Mouse (Mus musculus) MEL (cell line): ENCODE results near the gene Cyp2c23. TPM values are rescaled to one million over a fixed set of nuclear protein-coding genes. Genes with fewer than 3 reads are reported as not detected.

ENCODE experiments used
- DNase-seq: peaks from one replicate; pipeline ENCODE4 v3.0.0; 2011; ENCODE audit warnings: low read depth, low spot score
- H3K27ac ChIP-seq: 2 replicates; pipeline ENCODE4 v1.5.1; 2012; ENCODE audit warnings: low read depth, mild to moderate bottlenecking, control low read depth, low read length, moderate library complexity; ENCODE audit not compliant: control insufficient read depth
- H3K27me3 ChIP-seq, 2 experiments: fragments of 150-350 bp in 1 of 2; sonication (generic) in 1 of 2; 2 replicates each; pipeline ENCODE4 v1.6.1; 2012; ENCODE audit warnings: low read length in 2 of 2, mild to moderate bottlenecking in 2 of 2, improper control_type of control experiment in 1 of 2, moderate library complexity in 1 of 2; ENCODE audit not compliant: insufficient read depth in 2 of 2, control insufficient read depth in 1 of 2
- H3K36me3 ChIP-seq, 2 experiments: 2 replicates each; pipeline ENCODE4 v1.6.1; 2012 to 2014; ENCODE audit warnings: low read length in 2 of 2, improper control_type of control experiment in 1 of 2, inconsistent platforms in 1 of 2, mild to moderate bottlenecking in 1 of 2; ENCODE audit not compliant: insufficient read depth in 2 of 2, control insufficient read depth in 1 of 2
- H3K4me1 ChIP-seq, 2 experiments: fragments of 150-350 bp in 1 of 2; sonication (generic) in 1 of 2; 2 replicates each; pipeline ENCODE4 v1.6.1; 2012; ENCODE audit warnings: low read length in 2 of 2, improper control_type of control experiment in 1 of 2, mild to moderate bottlenecking in 1 of 2; ENCODE audit not compliant: insufficient read depth in 2 of 2, control insufficient read depth in 1 of 2
- H3K4me3 ChIP-seq, 2 experiments: fragments of 150-350 bp in 1 of 2; sonication (generic) in 1 of 2; 2 replicates each; pipeline ENCODE4 v1.5.1; 2012; ENCODE audit warnings: low read depth in 2 of 2, low read length in 2 of 2, mild to moderate bottlenecking in 2 of 2, moderate library complexity in 2 of 2, control low read depth in 1 of 2, improper control_type of control experiment in 1 of 2; ENCODE audit not compliant: control insufficient read depth in 1 of 2, insufficient read depth in 1 of 2
- H3K79me2 ChIP-seq: 2 replicates; pipeline ENCODE4 v1.6.1; 2012; ENCODE audit warnings: mild to moderate bottlenecking, low read length, moderate library complexity; ENCODE audit not compliant: control insufficient read depth, poor library complexity, insufficient read depth
- H3K9ac ChIP-seq: 2 replicates; pipeline ENCODE4 v1.6.1; 2012; ENCODE audit warnings: low read depth, mild to moderate bottlenecking, control low read depth, low read length, moderate library complexity; ENCODE audit not compliant: control insufficient read depth, poor library complexity, severe bottlenecking
- H3K9me3 ChIP-seq: fragments of 150-350 bp; sonication (generic); replicated peaks from 2 replicates; pipeline ENCODE4 v1.6.1; 2012; ENCODE audit warnings: mild to moderate bottlenecking, low read length, improper control_type of control experiment, moderate library complexity; ENCODE audit not compliant: insufficient read depth
- CHD1 ChIP-seq: IDR thresholded peaks from 2 replicates; pipeline ENCODE4 v1.6.1; 2012; ENCODE audit warnings: low read depth, mild to moderate bottlenecking, inconsistent platforms, low read length, improper control_type of control experiment
- CTCF ChIP-seq, 3 experiments: IDR thresholded peaks in 2 of 3; conservative IDR thresholded peaks in 1 of 3; 2 replicates each; pipeline ENCODE4 v1.5.1; 2011 to 2012; ENCODE audit warnings: low read length in 3 of 3, low read depth in 2 of 3, mild to moderate bottlenecking in 2 of 3, improper control_type of control experiment in 1 of 3, inconsistent platforms in 1 of 3, mixed read lengths in 1 of 3, moderate library complexity in 1 of 3; ENCODE audit not compliant: control insufficient read depth in 1 of 3, insufficient read depth in 1 of 3, poor library complexity in 1 of 3, severe bottlenecking in 1 of 3
- ELF1 ChIP-seq: IDR thresholded peaks from 2 replicates; pipeline ENCODE4 v1.6.1; 2014; ENCODE audit warnings: low read depth, mild to moderate bottlenecking, inconsistent platforms, low read length, improper control_type of control experiment, moderate library complexity
- HCFC1 ChIP-seq: IDR thresholded peaks from 2 replicates; pipeline ENCODE4 v1.6.1; 2012; ENCODE audit warnings: low read depth, mild to moderate bottlenecking, inconsistent platforms, low read length, improper control_type of control experiment, moderate library complexity
- NRF1 ChIP-seq: IDR thresholded peaks from 2 replicates; pipeline ENCODE4 v1.6.1; 2014; ENCODE audit warnings: low read depth, mild to moderate bottlenecking, inconsistent platforms, low read length, improper control_type of control experiment, moderate library complexity; ENCODE audit not compliant: poor library complexity, insufficient read depth, severe bottlenecking
- POLR2A ChIP-seq, 2 experiments: IDR thresholded peaks; 2 replicates each; pipeline ENCODE4 v1.6.1; 2011 to 2012; ENCODE audit warnings: low read length in 2 of 2, mild to moderate bottlenecking in 2 of 2, control low read depth in 1 of 2, improper control_type of control experiment in 1 of 2, low read depth in 1 of 2, moderate library complexity in 1 of 2; ENCODE audit not compliant: control insufficient read depth in 1 of 2, insufficient read depth in 1 of 2, poor library complexity in 1 of 2
- POLR2AphosphoS2 ChIP-seq: IDR thresholded peaks from 2 replicates; pipeline ENCODE4 v1.6.1; 2011; ENCODE audit warnings: low read length, improper control_type of control experiment
- POLR2AphosphoS5 ChIP-seq: IDR thresholded peaks from 2 replicates; pipeline ENCODE4 v1.6.1; 2012; ENCODE audit warnings: low read depth, borderline replicate concordance, mild to moderate bottlenecking, inconsistent platforms, low read length, moderate library complexity, mixed read lengths
- RAD21 ChIP-seq: IDR thresholded peaks from 2 replicates; pipeline ENCODE4 v1.6.1; 2011; ENCODE audit warnings: mild to moderate bottlenecking, low read depth, low read length, improper control_type of control experiment
- RCOR1 ChIP-seq: IDR thresholded peaks from 2 replicates; pipeline ENCODE4 v1.6.1; 2012; ENCODE audit warnings: low read depth, mild to moderate bottlenecking, inconsistent platforms, low read length, improper control_type of control experiment
- UBTF ChIP-seq: IDR thresholded peaks from 2 replicates; pipeline ENCODE4 v1.6.1; 2012; ENCODE audit warnings: low read depth, mild to moderate bottlenecking, inconsistent platforms, low read length, improper control_type of control experiment, moderate library complexity, borderline replicate concordance; ENCODE audit not compliant: insufficient read depth
- ZC3H11A ChIP-seq: IDR thresholded peaks from 2 replicates; pipeline ENCODE4 v1.6.1; 2012; ENCODE audit warnings: low read depth, mild to moderate bottlenecking, inconsistent platforms, low read length, improper control_type of control experiment
- ZMIZ1 ChIP-seq: IDR thresholded peaks from 2 replicates; pipeline ENCODE4 v1.6.1; 2012; ENCODE audit warnings: low read depth, mild to moderate bottlenecking, inconsistent platforms, low read length, improper control_type of control experiment, moderate library complexity
- ZNF384 ChIP-seq: IDR thresholded peaks from 2 replicates; pipeline ENCODE4 v1.6.1; 2012; ENCODE audit warnings: low read depth, mild to moderate bottlenecking, inconsistent platforms, low read length, improper control_type of control experiment
- polyA plus RNA-seq, 2 experiments: library from polyadenylated mRNA; stranded (reverse) in 1 of 2; unstranded in 1 of 2; fragments of >175 nt in 1 of 2; fragments of >200 nt in 1 of 2; gene quantifications; 2 replicates each; pipeline versions ENCODE4 v1.2.1 to v1.2.4; 2012; ENCODE audit warnings: low replicate concordance in 2 of 2, low read depth in 1 of 2; ENCODE audit not compliant: insufficient read length in 2 of 2, insufficient read depth in 1 of 2, missing spikeins in 1 of 2
- total RNA-seq: library from RNA; depleted of rRNA; stranded (reverse); fragments of 300-350 nt; gene quantifications from 2 replicates; pipeline ENCODE4 v1.2.3, GENCODE M21; 2012

Cyp2c23 gene
- total and polyA plus RNA-seq, 3 experiments: not detected

- Histone ChIP-seq H3K27ac (no peak overlapping the region), H3K27me3 (no peaks in the 10 kb centered on the region), H3K79me2 (no peaks in the 10 kb centered on the region), H3K9me3 (no peaks in the 10 kb centered on the region), H3K4me3 (no peak overlapping the region), H3K4me1 (peaks cover 5 to 11% of the 10 kb centered on the region in 2 experiments; a peak in 3 of 4 replicates), H3K9ac (no peak overlapping the region), H3K36me3 (peaks cover 0 to 9% of the 10 kb centered on the region in 2 experiments; a peak in 2 of 4 replicates)
- DNase-seq: no peak
- TF ChIP-seq ZC3H11A (no peak), RAD21 (no peak), UBTF (no peak), CHD1 (no peak), ZNF384 (no peak), RCOR1 (no peak), POLR2AphosphoS2 (no peak), NRF1 (no peak), CTCF (IDR thresholded peaks at IDR 0.05 in 2 of 3, conservative IDR thresholded peaks at IDR 0.05 in 1 of 3; ENCODE audit: control insufficient read depth in 1 of 3, insufficient read depth in 1 of 3, low read depth in 2 of 3, low read length in 3 of 3, poor library complexity in 1 of 3, severe bottlenecking in 1 of 3) (no peak), HCFC1 (no peak)
Measured at GRCm38 (mm10) chr19:43977799-43978198, 51.2 kb downstream of the Cyp2c23 start.

DNA sequence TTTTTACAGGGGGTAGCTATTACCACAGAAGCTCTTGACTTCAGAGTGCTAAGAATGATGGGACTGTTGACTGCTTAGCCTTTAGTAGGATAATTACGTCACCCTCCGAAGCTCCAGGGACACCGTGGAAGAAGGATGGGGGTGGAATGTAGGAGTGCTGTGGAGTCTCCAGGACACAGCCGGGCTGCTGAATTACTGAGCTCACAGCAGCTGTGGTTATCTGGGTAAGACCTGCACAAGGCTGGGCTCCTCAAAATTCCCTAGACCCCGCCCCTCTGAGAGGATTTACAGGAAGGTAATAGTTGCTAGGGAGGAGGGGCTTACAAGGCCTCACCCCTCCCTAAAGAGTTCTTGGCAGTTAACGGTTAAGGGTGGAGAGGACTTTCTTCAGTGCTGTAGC lies 52.3 kb downstream of the Cyp2c23 start:
- TF ChIP-seq ZC3H11A: no peak
- TF ChIP-seq ELF1: no peak
- TF ChIP-seq, all 39 proteins: peak for 0

GRCm38 (mm10) chr19:43974221-43974620 lies 54.8 kb downstream of the Cyp2c23 start:
- H3K4me3 ChIP-seq: peak overlapping the region; percentile 21 to 39
- peaks cover 0 to 9% of the 10 kb centered on the region in 2 experiments; a peak in 2 of 4 replicates for H3K36me3 ChIP-seq
- H3K79me2 ChIP-seq: no peaks in the 10 kb centered on the region
- no peaks in the 10 kb centered on the region for H3K9me3 ChIP-seq
- H3K27ac ChIP-seq: peak overlapping the region; percentile 29; the same call in 1 of the 2 replicates
- DNase-seq: peak; percentile 71
- H3K4me1 ChIP-seq: peaks cover 5 to 11% of the 10 kb centered on the region in 2 experiments; a peak in 3 of 4 replicates
- TF ChIP-seq ZMIZ1: no peak
- TF ChIP-seq POLR2A (IDR thresholded peaks at IDR 0.05; ENCODE audit: control insufficient read depth in 1 of 2, insufficient read depth in 1 of 2, low read depth in 1 of 2, low read length in 2 of 2, poor library complexity in 1 of 2): 0 out of 4 replicates have a peak, but pooled peaks of 1 of the 2 experiments have one; percentile 36
- TF ChIP-seq CHD1: no peak
- no peak for TF ChIP-seq POLR2AphosphoS5
- no peak for TF ChIP-seq UBTF
- H3K27me3 ChIP-seq: no peaks in the 10 kb centered on the region
- peak overlapping the region; percentile 31 for H3K9ac ChIP-seq

More for the DNA sequence above, 52.3 kb downstream of the Cyp2c23 start:
- Histone ChIP-seq H3K79me2 (no peaks in the 10 kb centered on the region), H3K9ac (no peak overlapping the region), H3K9me3 (no peaks in the 10 kb centered on the region), H3K4me1 (peaks cover 5 to 11% of the 10 kb centered on the region in 2 experiments; a peak in 3 of 4 replicates), H3K36me3 (peaks cover 0 to 9% of the 10 kb centered on the region in 2 experiments; a peak in 2 of 4 replicates), H3K27ac (no peak overlapping the region), H3K4me3 (no peak overlapping the region), H3K27me3 (no peaks in the 10 kb centered on the region)
- no peak for DNase-seq
